Mouse (Mus musculus): Measurements from ENCODE around the gene Cybrd1.

Cybrd1 gene

DNA sequence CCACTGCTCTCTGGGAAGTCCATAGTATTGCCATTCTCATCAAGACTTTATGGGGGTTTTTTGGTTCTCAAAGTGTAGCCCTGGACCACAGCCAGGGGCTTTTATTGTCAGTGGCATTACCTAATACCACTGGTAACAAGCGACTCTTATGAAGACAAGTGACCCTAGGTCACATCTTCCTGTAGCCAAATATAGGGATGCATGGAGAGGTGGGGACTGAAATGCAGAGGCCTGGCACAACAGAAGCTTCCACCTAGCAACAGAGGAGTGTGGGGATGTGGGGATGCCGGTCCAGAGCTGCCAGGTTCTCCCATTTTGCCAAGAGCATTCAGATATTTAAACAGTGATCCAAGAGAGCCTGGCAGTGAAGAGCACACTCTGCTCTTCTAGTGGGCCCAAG is 5.9 kb downstream of the Cybrd1 start:
- no peak for DNase-seq (ENCODE audit: low spot score in 2 of 2)

DNA sequence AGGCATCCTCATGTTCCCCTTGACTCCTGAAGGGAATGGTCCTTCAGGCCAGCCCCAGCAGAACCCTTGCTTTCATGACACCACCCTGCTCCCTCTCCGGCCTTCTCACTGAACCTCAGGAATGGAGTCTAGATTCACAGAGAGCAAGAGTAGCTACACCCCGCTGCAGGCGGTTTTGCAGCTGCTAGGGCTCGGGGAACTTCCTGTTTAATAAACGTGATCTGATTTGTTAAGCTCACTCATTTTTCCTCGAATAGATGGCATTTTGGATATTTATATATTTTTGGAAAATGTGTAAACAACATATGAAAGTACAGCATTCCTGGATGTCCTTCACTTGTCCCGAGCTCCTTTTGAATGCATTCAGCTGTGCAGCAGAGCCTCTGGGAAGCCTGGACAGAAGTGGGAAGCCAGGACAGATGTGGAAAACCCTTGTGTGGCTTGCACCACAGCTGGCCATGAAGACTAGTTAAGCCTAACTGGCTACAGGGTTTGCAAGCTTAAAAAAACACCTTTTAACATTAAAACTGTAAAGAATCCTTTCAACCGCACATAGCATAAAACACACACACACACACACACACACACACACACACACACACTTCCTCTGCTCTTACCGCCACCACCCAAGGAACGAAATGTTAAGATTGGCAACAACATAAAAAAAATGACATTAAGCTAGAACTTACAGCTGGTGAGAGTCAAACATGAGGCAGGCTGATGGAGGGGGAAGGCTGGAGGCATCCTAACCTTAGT is 10.2 kb downstream of the Cybrd1 start:
- DNase-seq (ENCODE audit: low spot score in 2 of 2): no peak

DNA sequence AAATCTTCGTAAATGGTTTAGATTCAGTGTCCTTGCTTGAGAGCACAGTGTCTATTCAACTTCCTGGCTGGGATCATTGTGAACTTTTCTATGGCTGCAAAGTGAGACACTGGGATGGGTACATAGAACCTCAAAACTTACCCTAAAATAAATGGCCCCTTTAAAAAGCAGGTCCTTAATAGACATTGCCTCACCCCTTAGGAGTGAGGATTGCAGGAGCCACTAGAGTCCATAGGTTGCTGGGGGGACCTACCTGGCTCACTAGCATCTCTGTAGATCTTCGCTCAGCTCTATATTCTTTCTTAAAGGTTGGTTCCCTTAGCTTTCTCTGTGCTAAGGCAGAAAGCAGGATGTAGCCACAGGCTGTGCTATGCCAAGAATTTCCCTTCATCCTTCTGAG is 12.6 kb downstream of the Cybrd1 start:
- DNase-seq (ENCODE audit: low spot score in 2 of 2): no peak

DNA sequence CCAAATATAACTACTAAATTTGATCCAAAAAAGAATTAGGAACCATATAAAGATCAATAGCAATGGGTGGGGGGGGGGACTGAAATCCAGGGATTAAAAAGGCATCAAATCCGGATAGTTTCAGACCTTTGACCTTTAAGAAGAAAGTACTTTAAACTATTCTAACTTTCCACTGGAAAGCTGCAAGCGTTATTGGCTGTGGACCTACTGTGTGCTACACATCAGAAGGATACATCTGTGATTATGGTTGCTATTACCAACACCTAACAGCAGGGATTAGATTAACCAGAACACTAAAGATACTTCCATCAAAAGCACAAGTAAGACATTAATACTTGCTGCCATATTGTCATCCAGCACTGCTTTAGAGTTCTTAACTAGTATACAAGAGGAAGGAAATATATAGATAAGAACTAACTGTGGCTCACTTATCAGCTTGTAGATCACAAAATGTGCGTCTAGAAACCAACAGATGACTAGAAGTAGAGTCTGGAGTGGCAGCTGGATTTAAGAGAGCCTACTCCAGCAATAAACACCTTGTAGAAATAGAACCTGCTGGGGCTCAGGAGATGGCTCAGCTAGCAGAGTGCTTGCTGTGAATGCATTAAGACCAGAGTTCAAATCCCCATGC is 14.3 kb downstream of the Cybrd1 start:
- no peak for DNase-seq (ENCODE audit: low spot score in 2 of 2)

DNA sequence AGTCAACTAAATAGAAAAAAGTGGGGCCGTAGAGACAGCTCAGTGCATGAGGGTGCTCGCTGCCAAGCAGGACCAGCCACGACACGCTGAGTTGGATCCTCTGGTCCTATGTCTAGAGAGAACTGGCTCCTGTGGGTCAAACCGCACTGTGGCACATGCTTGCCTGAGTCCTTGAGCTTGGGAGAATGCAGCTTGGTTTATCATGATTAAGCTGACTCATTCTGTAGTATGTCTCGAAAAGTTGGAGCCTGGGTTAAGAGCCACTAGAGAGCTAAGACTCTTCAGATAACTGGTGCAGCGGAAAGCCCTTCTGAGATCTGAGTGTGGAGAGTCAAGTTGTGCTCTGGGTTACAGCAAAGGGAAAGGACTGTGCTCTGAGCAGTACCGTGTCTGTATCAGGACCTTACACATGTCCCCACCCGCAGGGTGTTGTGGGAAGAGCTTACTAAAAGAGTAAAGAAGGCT is 16.4 kb downstream of the Cybrd1 start:
- no peak for DNase-seq (ENCODE audit: low spot score in 2 of 2)

DNA sequence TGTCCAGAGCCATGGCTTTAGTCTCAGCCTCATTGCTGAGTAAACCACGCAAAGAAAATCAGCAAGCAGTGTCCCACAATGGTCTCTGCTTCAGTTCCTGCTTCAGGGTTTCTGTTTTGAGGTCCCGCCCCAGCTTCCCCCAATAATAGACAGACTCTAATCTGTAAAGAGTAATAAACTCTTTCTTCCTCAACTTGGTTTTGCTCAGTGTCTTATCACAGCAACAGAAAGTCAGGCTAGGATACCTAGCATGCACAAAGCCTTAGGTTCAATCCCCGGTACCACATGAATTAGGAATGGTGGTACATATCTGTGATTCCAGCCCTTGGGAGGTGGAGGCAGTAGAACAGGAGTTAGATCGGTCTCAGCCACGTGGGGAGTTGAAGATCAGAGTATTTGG is 17.1 kb downstream of the Cybrd1 start:
- DNase-seq (ENCODE audit: low spot score in 2 of 2): no peak

DNA sequence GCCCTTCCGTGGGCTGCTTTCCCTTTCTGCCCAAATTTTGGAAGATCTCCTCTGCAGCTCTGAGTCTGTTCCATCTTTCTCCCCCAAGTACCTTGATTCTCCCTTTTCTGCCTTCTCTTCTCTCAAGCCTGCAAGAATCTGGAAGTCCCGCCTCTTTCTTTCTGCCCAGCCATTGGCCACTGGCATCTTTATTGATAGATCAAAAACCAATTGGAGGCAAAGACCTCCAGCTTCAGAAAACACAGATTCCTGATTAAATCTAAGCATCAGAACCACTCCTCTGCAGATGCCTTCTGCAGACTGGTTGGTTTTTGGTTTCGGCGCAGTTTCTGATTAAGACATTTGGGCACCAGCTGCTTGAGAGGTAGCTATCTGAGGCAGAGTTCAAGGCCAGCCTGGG is 22.9 kb downstream of the Cybrd1 start:
- DNase-seq (ENCODE audit: low spot score in 2 of 2): no peak

DNA sequence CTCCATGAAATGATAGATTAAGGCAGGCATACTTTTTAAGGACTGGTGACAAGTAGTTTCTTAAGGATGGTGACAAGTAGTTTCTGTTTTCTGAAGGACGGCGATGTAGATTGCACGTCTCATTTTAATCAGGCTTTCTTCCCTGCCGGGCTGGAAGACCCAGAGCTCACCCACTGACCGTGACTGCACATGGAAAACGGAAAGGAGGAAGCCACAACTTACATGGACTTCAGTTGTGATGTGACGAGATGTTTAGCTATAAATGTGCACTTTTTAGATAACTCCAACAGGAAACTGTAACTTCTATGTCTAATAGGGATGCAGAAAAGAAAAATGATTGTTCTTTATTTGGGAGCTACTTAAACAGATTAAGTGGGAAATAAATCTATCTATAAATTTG is 24.7 kb downstream of the Cybrd1 start:
- no peak for DNase-seq (ENCODE audit: low spot score in 2 of 2)

DNA sequence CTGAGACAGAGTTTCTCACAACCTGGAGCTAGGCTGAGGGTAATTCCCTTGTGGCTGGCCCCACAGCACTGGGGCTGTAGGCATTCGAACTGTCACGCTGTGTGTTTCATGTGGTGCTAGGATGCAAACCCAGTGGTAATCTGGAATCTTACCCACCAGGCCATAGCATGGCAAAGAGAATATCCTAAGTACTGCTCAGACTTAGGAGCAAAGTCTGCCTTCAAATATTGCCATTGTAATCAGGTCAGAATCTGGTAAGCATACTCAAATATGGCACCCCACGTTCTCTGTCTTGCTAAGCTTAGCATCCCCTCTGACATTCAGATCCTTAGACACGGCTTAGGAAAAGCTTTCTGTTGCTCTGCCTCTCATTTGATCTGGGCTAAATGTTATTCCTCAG is 28.1 kb downstream of the Cybrd1 start:
- DNase-seq (ENCODE audit: low spot score in 2 of 2): no peak

DNA sequence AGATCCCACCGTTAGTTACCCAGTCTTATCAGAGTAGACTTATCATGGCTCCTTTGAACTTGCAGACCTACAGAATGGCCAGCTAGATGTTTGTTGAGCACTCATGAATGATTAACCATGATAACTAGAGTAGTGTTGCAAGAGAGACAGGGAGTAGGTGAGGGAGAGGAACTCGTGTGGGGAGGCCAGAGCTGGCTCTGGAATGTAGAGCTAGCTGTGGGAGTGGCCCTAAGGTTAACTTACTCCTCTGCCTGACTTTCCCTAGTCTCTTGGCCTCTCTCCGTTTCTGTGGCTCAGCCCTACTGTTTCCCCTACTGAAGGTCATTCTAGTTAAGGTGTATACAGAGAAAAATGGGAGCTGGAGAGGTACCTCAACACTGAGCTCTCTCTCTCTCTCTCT is 28.5 kb downstream of the Cybrd1 start:
- no peak for DNase-seq (ENCODE audit: low spot score in 2 of 2)

DNA sequence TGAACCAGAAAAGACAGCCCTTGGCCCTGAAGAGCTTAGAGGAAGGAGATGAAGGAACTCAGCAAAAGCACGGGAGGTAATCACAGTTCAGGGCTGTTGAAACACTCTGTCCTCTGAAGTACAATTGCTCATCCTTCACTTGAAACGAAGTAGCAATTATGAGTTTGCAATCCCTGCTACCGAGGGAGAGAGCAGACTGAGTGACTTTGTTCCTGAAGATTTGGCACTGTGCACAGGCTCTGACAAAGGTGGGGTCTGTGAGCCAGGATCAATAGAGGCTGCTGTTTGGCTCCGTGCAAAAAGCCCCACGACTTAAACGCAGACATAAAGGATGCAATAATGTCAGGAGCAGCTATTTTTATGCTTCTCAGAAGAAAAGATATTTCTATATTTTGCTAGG is 30.1 kb downstream of the Cybrd1 start:
- DNase-seq (ENCODE audit: low spot score in 2 of 2): no peak

DNA sequence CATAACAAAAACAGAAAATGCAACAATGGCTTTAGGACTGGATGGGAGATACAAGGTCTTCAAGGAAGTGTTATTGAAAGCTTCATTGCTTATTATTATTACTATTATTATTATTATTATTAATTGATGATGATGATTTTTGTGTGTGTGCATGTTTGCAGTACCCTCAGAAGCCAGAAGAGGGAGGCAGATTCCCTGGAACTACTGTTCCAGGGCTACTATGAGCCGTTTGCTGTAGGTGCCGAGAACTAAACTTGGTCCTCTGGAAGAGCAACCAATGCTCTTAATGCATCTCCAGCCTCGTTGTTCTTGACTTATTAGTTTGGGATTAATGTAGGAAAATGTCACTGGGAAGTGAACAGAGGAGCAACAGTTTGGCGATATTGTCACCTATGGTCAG is 34.4 kb downstream of the Cybrd1 start:
- DNase-seq (ENCODE audit: low spot score in 2 of 2): no peak

DNA sequence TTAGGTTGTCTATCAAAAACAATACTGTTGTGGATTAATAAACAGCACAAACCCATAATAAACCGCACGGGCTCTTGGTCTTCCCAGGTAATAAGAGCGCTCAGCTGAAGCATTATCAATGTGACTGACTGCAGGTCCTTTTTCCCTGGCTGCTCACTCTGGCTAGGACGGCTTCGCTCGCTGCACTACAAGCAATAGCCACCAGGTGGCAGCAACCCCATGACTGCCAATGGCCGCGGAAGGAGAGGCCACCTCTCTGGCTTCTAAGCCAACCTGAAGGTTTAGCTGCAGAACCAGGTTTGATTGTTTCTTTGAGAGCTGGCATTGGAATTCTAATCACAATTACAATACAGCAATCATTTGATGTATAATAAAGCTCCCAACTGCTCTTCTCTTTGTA is 37.8 kb downstream of the Cybrd1 start:
- peak; percentile 38 to 68 for DNase-seq (ENCODE audit: low spot score in 2 of 2)

DNA sequence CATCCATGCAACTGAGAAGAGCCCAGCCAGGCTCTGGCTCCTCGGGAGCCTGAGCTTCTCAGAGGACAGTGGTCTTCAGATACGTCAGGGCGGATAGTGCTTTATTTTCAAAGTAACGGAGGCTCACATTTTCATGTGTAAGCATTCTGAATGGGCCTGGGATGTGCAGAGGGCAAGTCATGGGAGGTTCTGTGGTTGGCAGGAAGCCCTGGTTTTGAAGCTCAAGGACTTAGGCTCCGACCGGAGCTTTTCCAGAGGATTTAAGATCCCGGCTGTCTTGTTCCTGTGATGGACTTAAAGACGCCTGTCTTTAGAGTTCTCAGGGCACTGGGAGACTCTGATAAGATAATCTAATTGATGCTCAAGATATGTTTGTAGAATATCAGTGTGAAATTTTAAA is 38.7 kb downstream of the Cybrd1 start:
- no peak for DNase-seq (ENCODE audit: low spot score in 2 of 2)

DNA sequence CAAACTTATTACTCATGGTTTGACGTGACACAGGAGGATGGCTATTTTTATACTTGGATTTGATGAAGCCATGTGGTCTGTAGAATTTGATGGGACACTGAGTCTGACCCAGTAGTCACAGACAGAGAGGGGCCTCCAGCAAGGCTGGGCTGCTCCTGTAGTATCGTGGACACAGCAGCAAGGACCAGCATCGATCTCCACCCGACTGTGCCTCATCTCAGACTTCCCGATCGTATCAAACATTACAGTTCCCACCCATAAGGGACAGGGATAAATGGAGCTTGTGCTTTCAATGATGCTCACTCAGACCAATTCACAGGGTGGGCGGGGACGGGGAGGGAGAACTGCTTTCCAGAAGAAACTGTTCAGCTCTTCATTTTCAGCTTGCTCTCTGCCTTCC is 40.2 kb downstream of the Cybrd1 start:
- no peak for DNase-seq (ENCODE audit: low spot score in 2 of 2)

DNA sequence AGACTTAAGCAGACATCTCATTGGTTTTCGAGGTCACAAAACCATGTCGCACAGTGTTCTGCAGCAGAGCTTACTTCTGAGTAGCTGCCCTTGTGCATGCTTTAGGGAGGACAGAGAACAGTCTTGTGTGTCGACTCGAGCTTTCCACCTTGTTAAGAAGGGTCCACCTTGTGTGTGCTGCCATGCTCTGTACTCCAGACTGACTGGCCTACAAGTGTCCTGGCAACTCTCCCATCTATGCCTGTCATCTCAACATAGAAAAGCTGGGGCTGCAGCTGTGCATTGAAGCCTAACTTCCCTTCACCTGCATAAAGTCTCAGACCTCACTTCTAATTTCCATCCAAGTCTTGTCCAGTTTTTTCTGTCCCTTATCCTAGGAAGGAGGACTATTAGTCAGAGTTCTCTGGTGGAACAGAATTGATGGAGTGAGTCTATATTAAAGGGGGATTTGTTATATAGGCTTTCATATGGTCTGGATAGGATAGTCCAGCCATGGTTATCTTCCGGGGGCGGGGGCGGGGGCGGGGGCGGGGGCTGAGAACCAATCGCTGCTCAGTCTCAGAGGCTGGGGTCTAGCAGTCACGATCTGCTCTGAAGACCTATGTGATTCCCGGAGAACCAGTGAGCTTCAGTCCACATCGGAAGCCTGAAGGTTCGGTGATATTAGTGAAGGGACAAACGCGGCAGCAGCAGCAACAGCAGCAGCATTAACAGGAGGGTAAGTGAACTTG is 42.0 kb downstream of the Cybrd1 start:
- no peak for DNase-seq (ENCODE audit: low spot score in 2 of 2)

DNA sequence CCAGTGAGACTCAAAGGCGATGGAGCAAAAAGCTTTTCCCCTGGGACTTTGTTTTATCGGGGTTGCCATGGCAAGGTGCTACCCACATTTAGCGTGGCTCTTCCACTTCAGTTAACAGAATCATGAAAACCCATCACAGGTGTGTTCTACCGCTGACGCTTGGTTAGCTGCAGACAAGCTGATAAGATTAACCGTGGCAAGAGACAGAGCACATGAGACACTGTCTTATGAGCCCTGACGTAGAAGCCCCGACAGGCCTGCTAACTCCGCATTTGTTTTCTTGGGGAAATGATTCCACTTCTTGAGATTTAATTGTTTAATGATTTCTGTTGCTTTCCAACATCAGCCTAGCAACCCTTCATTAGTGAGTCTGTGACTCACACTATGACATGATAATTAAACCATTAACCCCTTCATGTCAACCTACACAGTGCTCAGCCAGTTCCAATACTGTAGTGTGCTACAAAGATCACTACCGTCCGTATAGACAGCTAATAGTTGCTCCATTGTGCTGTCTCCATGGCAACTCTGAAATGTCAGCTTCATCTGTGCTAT is 42.7 kb downstream of the Cybrd1 start:
- DNase-seq (ENCODE audit: low spot score in 2 of 2): no peak

DNA sequence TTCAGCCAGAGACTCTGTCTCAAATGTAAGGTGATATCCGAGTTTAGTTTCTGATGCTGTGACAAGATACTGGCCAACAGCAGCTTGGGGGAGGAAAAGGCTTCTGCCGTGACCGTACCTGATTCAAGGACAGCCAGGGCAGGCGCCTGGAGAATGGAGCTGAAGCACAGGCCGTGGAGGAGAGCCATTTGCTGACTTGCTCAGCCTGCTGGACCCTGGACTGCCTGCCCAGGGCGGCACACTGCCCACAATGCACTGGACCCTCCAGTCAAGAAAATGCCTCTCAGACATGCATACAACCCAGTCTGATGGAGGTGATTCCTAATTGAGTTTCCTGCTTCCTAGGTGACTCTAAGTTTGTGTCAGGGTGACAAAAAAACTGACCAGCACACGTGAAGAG is 43.8 kb downstream of the Cybrd1 start:
- DNase-seq (ENCODE audit: low spot score in 2 of 2): no peak

DNA sequence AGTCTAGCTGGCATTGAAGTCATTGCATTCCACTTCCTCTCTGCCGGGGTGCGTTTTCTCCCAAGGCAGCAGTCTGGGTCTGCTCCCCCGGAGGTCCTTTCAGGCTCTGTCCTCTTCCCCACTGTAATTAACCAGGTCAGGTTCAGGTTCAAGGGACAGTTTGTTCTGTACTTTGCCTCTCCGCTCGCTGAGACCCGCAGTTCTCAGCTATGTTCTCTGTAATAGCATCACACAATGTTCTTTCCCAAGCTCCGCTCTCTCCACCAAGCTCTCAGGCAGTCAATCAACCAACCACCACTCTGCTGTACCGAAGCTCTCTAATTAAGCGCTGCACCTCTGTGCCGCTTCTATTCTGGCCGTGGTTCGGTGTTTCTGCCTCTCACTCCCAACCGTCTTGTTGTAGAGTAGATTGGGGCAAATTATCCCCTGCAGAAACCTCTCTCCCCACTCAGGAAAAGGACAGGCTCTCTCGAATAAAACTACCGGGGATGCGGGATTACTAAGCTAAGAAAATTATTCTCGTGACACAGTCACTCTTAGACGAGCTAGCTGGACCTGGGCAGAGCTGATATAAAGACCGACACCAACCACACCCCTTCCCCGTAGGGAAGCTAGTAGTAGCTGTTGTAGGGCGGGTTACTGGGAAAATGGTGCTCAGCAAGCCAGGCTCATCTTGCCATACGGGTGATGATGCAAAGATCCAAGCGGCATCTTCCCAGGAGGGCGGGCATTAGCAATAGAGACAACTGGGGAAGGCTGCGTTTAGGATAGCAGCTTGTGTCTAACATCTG is 45.3 kb downstream of the Cybrd1 start:
- no peak for DNase-seq (ENCODE audit: low spot score in 2 of 2)

DNA sequence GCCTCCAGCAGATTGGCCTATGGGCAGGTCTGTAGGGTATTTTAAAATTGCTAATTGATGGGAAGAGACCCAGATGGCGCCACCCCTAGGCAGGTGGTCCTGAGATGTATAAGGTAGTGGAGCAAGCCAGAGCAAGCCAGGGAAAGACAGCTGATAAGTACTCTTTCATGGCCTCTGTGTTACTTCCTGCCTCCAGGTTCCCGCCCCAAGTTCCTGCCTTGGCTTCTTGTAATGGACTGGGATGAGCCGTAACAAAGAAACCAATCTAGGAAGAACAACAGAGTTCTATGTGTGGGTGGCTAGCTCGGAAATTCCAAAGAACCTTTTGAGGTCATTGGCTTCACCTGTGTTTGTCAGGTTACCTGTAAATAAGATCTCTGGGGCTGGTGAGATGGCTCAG is 49.5 kb downstream of the Cybrd1 start:
- no peak for DNase-seq (ENCODE audit: low spot score in 2 of 2)

DNA sequence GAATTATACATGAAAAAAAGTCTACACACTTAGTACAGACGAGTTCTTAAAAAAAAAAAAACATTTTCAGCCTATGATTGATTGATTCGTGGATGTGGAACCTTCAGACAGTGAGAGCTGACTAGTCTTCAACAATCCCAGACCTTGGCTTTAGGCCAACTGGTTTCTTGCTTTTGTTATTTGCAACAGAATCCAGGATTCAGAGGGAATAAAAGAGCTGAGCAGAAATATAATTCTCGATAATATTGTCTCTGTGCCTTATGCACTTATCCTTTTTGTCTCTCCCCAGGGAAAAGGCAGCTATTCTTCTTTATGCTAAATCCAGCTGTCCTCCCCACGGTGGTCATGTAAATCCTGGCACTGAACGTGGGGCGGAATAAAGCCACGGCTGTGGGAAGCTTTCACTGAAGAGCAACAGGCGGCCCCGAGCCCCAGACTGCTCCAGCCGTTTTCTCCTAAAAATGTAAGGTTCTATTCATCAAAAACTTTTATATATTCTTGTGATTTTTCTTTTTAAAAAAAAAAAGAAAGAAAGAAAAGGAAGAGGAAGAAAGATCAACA is 50.8 kb downstream of the Cybrd1 start:
- no peak for DNase-seq (ENCODE audit: low spot score in 2 of 2)

DNA sequence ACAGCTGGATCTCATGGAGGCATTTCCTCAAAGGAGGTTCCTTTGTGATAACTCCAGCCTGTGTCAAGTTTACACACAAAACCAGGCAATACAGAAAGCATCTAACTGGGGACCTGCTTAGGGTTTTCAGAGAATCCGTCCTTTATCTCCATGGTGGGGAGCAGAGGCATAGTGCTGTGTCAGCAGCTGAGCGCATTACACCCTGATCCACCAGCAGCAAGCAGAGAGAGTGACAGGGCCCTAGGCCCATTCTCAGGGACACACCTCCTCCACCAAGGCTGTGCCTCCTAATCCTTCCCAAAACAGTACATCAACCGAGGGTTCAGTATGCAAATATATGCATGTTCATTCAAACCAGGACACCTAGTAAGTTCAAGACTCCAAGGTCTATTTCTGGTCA is 55.3 kb downstream of the Cybrd1 start:
- no peak for DNase-seq (ENCODE audit: low spot score in 2 of 2)

All from urinary bladder, postnatal 4 days (tissue).